Mouse (Mus musculus) small intestine, adult 2 months (tissue): Measurements from ENCODE around the gene Noto.

Experiments
- CTCF ChIP-seq: fragments of 200-500 bp; IDR thresholded peaks from 2 replicates; pipeline ENCODE4 v1.5.1; 2012; ENCODE audit warnings: low read depth, mild to moderate bottlenecking, control low read depth, inconsistent platforms, low read length, moderate library complexity, mixed read lengths; ENCODE audit not compliant: insufficient replicate concordance, insufficient read length; ENCODE audit errors: extremely low read depth
- POLR2A ChIP-seq: fragments of 200-500 bp; IDR thresholded peaks from 2 replicates; pipeline ENCODE4 v1.6.1; 2012; ENCODE audit warnings: low read depth, mild to moderate bottlenecking, control low read depth, inconsistent platforms, low read length, moderate library complexity

DNA sequence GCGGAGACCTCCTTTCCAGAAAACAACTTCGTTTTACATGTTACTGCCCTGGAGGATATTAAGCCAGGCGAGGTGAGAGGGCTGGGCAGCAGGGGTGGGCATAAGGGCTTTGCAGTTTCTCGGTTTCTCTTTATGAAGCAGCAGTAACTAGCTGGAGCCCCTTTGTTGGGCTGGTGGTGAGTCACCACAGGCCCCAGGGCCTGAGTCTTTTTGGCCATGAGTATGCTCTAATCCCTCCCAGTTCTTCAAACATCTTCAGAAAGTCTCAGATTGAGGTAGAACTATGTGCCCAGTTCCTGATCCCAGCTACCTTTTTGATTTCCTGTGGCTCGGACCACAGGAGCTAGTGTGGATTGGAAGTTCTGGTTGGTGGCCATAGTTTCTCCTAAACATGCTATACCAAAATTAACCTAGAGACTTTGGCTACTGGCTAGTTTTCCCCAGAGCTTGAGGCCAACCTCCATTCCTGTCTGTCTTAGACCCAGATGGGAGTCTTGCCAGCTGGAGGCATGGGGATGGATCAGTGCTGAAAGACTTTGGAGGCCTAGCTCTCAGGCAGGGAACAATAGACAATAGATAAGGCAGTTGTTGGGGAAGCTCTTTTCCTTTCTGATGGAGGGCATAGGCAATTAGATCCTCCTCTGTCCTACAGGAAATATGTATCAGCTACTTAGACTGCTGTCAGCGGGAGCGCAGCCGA, 20.7 kb downstream of the Noto start:
- no peak for TF ChIP-seq CTCF
- no peak for TF ChIP-seq POLR2A
